Mouse (Mus musculus) ovary, postnatal 36 days (tissue): ENCODE data around the gene Grip2.

ENCODE experiments used
- DNase-seq: peaks from one replicate; pipeline ENCODE4 v3.0.0; 2022; ENCODE audit warnings: low spot score, mixed read lengths

Gene Grip2

GRCm38 (mm10) chr6:91795640-91796039, 31.4 kb downstream of the Grip2 start:
- no peak for DNase-seq

DNA sequence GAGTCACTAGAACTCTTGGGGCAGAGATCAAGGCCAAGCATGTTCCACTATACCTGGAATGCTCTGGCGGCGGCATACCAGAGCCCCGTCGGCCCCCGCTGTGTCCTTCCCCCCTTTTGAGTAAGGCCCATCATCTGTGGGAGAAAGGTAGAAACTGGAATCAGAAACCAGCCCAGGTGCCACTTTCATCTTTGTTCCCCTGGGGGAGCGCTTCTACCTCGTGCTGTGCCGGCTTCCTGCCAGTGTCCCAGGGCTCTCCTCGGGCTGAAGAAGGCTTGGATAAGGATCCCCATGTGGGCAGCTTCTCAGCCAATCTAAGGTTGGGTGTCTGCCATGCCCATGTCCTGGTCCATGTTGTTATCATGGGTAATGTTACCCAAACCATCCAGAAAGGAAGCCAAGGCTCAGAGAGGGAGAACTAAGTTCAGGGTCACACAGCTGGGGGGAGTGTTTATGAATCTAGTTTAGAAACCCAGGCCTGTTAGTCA, 38.7 kb downstream of the Grip2 start:
- no peak for DNase-seq

DNA sequence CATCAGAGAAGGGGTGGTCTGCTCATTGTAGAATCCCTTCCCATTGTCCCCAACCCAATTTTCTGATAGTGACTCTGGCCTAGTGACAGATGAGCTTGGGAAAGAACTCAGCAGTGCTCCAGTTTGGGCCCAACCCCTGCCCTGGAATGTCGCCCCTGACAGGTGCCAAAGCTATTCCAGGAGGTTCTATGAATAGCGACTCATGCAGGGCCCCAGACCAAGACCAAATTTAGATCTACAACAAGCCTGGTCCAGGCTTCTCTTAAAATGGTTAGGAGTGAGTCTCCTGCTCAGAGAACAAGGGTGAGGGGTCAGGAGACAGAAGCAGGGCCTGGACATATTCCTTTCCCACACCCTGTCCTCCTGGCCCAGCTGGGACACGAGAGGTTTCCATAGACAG, 42.0 kb downstream of the Grip2 start:
- no peak for DNase-seq

- no peak for DNase-seq
Observed at GRCm38 (mm10) chr6:91779206-91779605, 47.8 kb downstream of the Grip2 start.

- peak; percentile 64 for DNase-seq
Observed at GRCm38 (mm10) chr6:91776543-91776942, 50.5 kb downstream of the Grip2 start.

DNA sequence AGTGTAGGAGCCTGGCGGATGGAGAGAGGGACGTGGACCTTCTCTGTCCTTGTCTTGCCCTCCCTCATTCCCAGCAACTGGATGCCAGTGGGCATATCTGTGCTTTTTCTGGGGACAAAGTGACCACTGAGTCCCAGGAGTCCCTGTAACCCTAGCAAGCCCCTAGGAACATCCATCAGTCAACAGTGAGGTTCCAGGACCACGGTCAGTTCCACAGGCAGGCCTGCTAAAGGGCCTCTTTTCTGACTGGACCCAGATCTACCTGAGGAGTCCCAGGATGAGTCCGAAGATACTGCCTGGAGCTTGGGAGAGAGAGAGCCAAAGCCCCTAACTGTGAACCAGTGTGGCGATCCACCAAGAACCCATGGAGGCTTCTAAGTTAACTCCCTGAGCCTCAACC, 53.1 kb downstream of the Grip2 start:
- DNase-seq: no peak

GRCm38 (mm10) chr6:91767550-91767949, 59.5 kb downstream of the Grip2 start:
- DNase-seq: no peak

- no peak for DNase-seq
Observed at GRCm38 (mm10) chr6:91762051-91762742, 64.9 kb downstream of the Grip2 start.

GRCm38 (mm10) chr6:91754845-91755244, 72.2 kb downstream of the Grip2 start:
- DNase-seq: no peak

- no peak for DNase-seq
Observed at GRCm38 (mm10) chr6:91754098-91754497, 73.0 kb downstream of the Grip2 start.

DNA sequence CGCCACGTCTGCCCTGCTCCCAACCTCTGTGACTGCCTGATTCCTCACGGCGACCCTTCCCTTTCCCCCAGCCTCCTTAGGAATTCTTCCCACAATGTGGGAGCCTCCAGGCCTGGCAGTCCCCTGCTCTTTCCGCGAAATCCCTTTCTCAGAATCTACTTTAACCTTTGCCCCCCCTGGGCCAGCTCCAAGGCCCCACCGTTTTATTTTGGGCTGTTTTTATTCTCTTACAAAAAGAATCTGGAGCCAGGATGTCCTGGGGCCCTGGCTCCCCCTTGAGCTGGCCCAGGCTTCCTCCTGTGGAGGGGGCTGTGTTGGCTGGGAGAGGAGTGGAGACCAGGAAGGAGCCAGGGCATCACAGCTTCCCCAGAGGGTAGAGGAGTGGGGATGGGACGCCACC, 74.2 kb downstream of the Grip2 start:
- DNase-seq: peak; percentile 52

DNA sequence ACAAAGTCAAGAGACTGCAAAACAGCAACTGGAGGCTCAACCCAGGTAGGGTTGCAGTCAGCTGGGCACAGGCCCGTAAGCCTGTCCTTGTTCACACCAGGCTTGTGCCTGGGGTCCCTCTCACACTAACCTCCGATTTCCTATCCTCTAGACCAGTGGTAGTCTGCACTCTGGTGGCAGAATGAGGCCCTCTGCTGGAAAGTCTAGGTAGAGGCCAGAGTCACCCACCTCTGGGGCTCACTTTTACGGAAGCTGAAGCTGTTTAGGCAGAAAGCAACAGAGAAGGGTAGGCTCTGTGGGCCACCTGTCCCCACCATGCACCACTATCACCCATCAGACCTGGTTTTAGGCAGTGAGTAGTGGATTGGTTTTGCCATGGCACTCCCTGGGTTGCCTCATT, 76.1 kb downstream of the Grip2 start:
- DNase-seq: no peak

- peak; percentile 1 for DNase-seq
Observed at GRCm38 (mm10) chr6:91746776-91747175, 80.3 kb downstream of the Grip2 start.

DNA sequence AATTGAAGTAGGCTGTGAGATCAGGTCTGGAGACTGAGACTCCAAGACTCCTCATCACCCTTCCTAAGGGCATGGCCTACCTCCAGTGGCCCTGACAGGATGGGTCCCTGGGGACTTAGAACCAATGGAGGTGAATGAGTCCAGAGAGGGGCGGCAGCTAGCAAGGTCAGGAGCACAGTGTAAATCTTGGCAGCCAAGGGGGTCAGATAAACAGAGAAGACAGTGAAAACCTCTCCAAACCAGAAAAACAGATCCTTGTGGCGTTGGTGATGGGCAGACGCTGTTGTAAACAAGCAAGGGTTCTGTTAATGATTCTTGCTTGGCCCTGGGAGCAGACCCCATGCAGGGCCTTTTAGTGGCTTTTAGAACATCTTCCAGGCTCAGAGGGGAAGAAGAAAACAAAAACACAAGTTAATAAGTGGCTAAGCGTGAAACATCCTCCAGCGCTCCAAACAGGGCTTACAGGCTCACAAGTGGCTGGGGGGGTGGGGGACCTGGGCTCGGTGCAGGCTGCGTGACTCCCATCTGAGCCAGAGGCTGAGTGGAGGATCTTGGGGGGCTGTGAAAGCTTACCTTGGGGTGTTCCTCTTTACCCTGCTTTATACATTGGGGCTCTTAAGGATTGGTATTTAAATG, 81.0 kb downstream of the Grip2 start:
- peak; percentile 1 for DNase-seq

DNA sequence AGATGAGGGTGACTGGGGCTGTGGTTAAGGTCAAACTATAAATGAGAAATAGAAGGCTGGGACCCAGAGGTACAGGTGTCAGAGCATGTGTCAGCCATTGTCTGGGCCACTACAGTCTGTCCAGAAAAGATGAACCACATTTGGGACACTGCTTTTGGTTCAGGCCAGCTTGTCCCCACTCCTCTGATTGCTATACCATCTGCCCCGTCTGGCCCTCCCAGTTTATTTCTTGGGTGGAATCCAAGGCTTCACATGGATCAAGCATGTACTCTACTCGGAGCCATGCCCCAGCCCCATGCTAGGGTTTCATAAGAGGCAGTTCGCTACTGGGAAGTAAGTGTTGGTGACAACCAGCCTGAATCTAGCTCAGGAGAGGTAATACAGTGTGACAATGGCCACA, 81.8 kb downstream of the Grip2 start:
- DNase-seq: no peak

- DNase-seq: no peak
Observed at GRCm38 (mm10) chr6:91743886-91744285, 83.2 kb downstream of the Grip2 start.

DNA sequence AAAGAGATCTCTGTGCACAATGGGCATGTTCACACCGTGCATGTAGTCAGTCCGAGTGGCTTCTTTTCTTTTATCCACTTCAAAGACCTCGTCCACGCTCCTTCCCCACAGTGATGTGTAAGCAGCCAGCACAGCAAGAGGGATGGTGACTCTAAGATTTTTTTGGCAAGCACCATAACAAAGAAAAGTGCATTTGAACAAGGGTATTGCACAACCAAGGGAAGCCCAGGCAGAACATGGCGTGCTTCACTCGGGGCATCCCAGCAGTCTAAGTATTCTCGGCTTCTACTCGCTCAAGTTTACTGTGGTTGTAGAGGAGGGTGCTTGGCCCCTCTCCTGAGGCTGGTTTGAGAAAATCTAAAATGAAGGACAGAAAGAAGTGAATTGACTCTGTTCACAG, 84.1 kb downstream of the Grip2 start:
- no peak for DNase-seq

- DNase-seq: no peak
Observed at GRCm38 (mm10) chr6:91742466-91742865, 84.6 kb downstream of the Grip2 start.

- peak; percentile 60 for DNase-seq
Observed at GRCm38 (mm10) chr6:91741046-91741445, 86.0 kb downstream of the Grip2 start.

DNA sequence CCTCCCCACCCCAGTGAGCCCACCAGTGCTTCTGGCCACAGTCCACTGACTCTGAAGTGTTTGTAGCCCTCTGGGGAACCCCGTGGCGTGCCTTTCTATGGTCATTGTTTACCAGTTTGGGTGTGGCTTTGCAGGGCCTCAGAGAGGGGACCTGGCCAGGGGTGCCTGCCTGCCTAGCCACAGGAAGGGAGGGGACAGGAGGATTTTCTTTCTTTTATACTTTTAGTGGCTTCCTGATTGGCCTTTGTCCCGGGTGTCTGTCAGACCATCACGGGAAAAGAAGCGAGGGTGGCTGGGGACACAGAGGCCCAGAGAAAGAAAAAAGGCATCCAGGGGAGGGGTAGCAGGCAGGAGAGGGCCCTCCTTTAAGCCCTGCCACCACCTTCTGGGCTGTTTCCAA, 89.0 kb downstream of the Grip2 start:
- DNase-seq: no peak

DNA sequence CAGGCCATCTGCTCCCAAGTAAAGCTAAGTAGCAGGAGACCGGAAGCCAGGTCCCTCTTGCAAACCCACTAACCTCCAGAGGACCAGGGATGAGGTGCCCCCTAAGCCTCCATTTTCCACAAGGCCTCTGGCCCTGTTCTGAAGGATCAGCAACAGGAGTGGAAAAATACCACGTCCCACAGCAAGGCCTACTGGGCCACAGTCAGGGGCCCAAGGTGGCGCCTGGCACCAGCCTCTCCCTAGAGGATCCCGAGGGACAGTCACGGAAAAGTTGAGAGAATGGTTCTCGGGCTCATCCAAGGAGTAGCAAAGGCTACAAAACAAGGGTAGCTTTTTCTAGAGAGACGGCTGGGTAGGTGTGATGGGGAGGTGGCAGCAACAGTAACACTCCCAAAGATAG, 89.6 kb downstream of the Grip2 start:
- no peak for DNase-seq

- peak; percentile 56 for DNase-seq
Observed at GRCm38 (mm10) chr6:91736471-91736870, 90.6 kb downstream of the Grip2 start.

DNA sequence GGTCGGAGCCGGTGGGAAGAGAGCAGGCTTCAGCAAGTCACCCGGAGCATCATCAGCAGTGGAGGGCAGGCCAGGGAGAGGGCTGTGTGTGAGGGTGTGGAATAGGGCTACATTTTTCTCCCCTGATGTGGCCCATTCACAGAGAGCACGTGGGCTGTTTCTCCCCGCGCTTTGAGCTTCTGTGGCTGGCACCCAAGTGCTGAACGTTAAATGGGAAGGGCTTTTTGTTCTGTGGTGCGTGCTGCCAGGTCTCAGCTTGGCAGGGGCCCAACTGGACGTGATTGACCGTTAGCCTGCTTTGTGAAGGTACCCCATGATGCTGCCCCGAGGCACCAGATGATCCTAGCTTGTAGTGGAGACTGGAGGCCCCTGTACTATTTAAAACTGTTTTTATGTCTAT, 94.9 kb downstream of the Grip2 start:
- DNase-seq: peak; percentile 58

DNA sequence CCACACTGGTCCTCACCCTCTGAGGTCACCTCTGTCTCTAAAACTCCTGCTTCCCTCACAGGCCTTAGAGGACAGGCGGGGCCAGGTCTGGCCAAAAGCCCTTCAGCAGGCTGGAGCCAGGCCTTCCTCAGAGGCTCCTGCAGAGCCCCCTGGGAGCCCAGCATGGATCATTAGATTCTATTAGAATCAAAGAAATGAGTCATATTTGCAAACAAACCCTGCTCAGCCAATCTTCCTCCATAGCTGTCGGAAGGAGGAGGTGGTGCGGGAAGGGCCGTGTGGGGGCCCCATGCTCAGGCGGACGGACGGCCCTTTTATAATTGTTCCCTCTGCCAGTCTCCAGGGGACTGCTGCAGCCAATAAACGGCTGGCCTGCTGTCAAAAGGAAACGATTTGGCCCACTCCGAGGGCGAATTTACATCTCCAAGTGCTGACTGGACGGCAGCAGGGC, 97.3 kb downstream of the Grip2 start:
- peak; percentile 70 for DNase-seq
